Mouse (Mus musculus): ENCODE results near the gene Cracr2b.
A peak's percentile ranks its signal among the peaks of the same experiment; 100 is the strongest.

Gene Cracr2b

GRCm38 (mm10) chr7:141469901-141470636, 9.2 kb downstream of the Cracr2b start:
- DNase-seq (ENCODE audit: low spot score) = no peak

- DNase-seq (ENCODE audit: low spot score) = no peak
Measured at GRCm38 (mm10) chr7:141470637-141470944, 9.7 kb downstream of the Cracr2b start.

- DNase-seq (ENCODE audit: low spot score) = no peak
Measured at GRCm38 (mm10) chr7:141471236-141471635, 10.3 kb downstream of the Cracr2b start.

- no peak for DNase-seq (ENCODE audit: low spot score)
Measured at GRCm38 (mm10) chr7:141472226-141472625, 11.3 kb downstream of the Cracr2b start.

- DNase-seq (ENCODE audit: low spot score) = no peak
Measured at GRCm38 (mm10) chr7:141472763-141473162, 11.9 kb downstream of the Cracr2b start.

GRCm38 (mm10) chr7:141474160-141474559, 13.3 kb downstream of the Cracr2b start:
- no peak for DNase-seq (ENCODE audit: low spot score)

- peak; percentile 85 for DNase-seq (ENCODE audit: low spot score)
Measured at GRCm38 (mm10) chr7:141475011-141475804, 14.3 kb downstream of the Cracr2b start, which contains the start of the genes Polr2l and Tspan4. TSS of gene Polr2l (minus strand) at chr7:141475132. TSS of gene Tspan4 (plus strand) at chr7:141475240.

- DNase-seq (ENCODE audit: low spot score) = no peak
Measured at GRCm38 (mm10) chr7:141475805-141476158, 14.9 kb downstream of the Cracr2b start.

GRCm38 (mm10) chr7:141476226-141476980, 15.5 kb downstream of the Cracr2b start:
- no peak for DNase-seq (ENCODE audit: low spot score)

GRCm38 (mm10) chr7:141476981-141477370, 16.1 kb downstream of the Cracr2b start:
- no peak for DNase-seq (ENCODE audit: low spot score)

- no peak for DNase-seq (ENCODE audit: low spot score)
Measured at GRCm38 (mm10) chr7:141477578-141478269, 16.8 kb downstream of the Cracr2b start.

- DNase-seq (ENCODE audit: low spot score) = no peak
Measured at GRCm38 (mm10) chr7:141478270-141478748, 17.4 kb downstream of the Cracr2b start.

- peak; percentile 77 for DNase-seq (ENCODE audit: low spot score)
Measured at GRCm38 (mm10) chr7:141480842-141481497, 20.1 kb downstream of the Cracr2b start.

GRCm38 (mm10) chr7:141481498-141482401, 20.9 kb downstream of the Cracr2b start:
- DNase-seq (ENCODE audit: low spot score) = peak; percentile 47

- no peak for DNase-seq (ENCODE audit: low spot score)
Measured at GRCm38 (mm10) chr7:141482531-141483024, 21.7 kb downstream of the Cracr2b start.

GRCm38 (mm10) chr7:141483114-141483653, 22.3 kb downstream of the Cracr2b start:
- no peak for DNase-seq (ENCODE audit: low spot score)

GRCm38 (mm10) chr7:141484186-141485120, 23.6 kb downstream of the Cracr2b start:
- DNase-seq (ENCODE audit: low spot score) = no peak

GRCm38 (mm10) chr7:141485186-141485585, 24.3 kb downstream of the Cracr2b start:
- DNase-seq (ENCODE audit: low spot score) = no peak

- no peak for DNase-seq (ENCODE audit: low spot score)
Measured at GRCm38 (mm10) chr7:141485606-141486005, 24.7 kb downstream of the Cracr2b start.
